Mouse (Mus musculus): ENCODE measurements around the gene Cryge.
A peak's percentile ranks its signal among the peaks of the same experiment; 100 is the strongest.
"Not testable (repeated sequence)": the region's sequence is repeated elsewhere in the genome, so short reads cannot be mapped to it uniquely, and the experiment has no call there.

Cryge gene

GRCm38 (mm10) chr1:65050952-65051351, at the start of gene Cryge:
Gene Cryge, minus strand, starts transcription at chr1:65051149.
- not testable (repeated sequence) for ATAC-seq (ENCODE audit: low TSS enrichment)

- no peak for ATAC-seq (ENCODE audit: low TSS enrichment)
Observed at GRCm38 (mm10) chr1:65096953-65097352, 46.0 kb upstream of the Cryge start.

DNA sequence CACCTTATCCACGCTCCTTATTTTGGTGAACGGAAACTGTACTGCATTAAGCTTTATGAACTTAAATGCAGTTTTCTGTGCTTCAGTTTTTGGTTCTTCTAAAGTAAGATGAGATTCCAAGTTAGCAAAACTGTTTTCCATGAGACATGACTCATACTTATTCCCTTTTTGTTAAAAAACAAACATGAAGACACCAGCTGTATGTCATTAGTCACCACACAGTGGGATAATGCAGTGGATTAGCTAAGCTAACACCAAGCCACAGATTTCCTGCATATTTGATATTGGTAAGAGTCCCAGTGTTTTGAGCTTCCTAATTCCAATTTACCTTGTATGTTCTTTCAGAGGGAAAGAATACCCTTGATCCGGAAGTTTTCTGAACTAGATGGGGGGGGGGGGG, 40.6 kb upstream of the Cryge start:
- peak; percentile 73 for ATAC-seq (ENCODE audit: low TSS enrichment)

- ATAC-seq (ENCODE audit: low TSS enrichment): no peak
Observed at GRCm38 (mm10) chr1:65090370-65090769, 39.4 kb upstream of the Cryge start.

- no peak for ATAC-seq (ENCODE audit: low TSS enrichment)
Observed at GRCm38 (mm10) chr1:65088567-65089356, 37.8 kb upstream of the Cryge start.

- ATAC-seq (ENCODE audit: low TSS enrichment): no peak
Observed at GRCm38 (mm10) chr1:65082188-65082587, 31.2 kb upstream of the Cryge start, which contains the start of gene Crygb. Gene Crygb, minus strand, starts transcription at chr1:65082288.

- peak; percentile 59 for ATAC-seq (ENCODE audit: low TSS enrichment)
Observed at GRCm38 (mm10) chr1:65075607-65076006, 24.7 kb upstream of the Cryge start.

DNA sequence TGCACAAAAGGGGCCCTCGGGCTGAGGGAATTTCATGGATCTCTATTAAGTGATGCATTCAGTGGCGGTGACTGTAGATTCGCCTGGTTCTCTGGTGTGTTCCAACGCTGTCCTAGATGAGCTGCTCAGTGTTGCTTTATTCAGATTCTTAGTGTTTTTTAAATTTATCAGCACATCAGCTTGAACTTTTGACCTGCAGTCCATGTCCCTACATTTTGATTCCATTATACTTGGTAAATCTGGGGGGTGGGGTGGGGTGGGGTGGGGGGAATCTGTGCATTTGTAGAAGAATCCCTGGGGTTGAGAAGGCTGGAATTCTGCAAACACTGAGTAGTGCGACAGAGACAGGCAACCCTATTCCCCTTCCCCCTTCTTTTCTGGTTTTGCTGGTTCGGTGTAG, 22.6 kb upstream of the Cryge start, which contains the start of gene Crygc:
Crygc (minus strand) TSS at position 101 of the 400 bp plus-strand sequence.
- ATAC-seq (ENCODE audit: low TSS enrichment): no peak

DNA sequence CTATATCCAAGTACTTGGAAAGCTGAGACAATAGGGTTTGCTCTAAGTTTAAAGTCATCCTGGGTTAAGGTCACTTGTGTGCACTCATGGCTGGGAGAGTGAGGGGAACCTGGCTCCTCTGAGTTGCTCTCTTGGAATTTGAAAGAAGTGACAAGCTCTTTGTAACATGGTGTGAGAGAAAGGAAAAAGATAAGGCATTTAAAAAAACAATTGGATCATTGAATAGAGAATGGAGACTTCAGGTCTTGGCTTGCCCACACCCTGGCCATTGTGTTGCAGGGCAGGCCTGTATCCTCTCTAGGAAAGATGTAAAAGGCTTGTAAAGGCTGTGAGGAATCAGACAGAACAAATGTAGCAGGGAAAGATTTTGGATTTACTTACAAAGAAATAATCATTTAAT, 16.9 kb upstream of the Cryge start:
- no peak for ATAC-seq (ENCODE audit: low TSS enrichment)

GRCm38 (mm10) chr1:65064201-65064600, 13.3 kb upstream of the Cryge start:
- ATAC-seq (ENCODE audit: low TSS enrichment): no peak

DNA sequence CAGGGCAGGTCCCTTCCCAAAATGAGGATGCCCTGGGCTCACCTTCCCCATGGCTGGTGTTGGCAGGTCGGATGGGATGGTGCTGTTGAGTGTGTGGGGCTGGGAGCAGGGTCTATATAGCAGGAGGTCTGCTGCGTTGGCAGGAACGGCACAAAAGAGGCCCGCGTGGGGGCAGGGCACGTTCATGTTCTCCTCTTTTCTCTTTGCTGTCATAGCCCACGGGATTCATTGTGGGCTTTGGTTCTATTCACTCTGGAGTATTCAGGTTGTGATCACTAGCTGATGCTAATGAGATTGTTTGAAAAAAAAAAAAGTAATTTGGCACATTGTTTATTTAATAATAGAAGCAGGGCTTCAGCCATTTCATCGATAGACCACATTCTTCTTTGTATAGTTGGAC, 12.4 kb upstream of the Cryge start, which contains the start of gene Crygd:
Crygd (minus strand) TSS at position 101 of the 400 bp plus-strand sequence.
- no peak for ATAC-seq (ENCODE audit: low TSS enrichment)

- no peak for ATAC-seq (ENCODE audit: low TSS enrichment)
Observed at GRCm38 (mm10) chr1:65052140-65052539, 1.2 kb upstream of the Cryge start.

DNA sequence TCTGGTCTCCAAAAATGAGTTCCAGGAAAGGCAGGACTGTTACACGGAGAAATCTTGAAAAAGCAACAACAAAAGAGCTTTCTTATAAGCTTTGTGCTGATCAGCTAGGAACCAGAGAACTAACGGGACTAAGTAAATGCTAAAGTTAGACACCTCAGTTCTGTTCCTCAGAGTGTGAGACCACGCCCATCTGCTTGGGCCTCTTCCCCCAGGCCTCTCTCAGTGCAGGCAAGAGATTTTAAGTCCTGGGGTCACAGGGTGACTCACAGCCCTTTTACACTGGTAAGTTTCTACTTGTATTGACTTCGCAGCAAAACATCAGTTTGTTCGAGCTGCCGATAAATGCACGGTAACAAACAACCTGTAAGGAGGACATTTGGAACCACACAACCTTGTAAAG, 747 bp upstream of the Cryge start:
- ATAC-seq (ENCODE audit: low TSS enrichment): no peak

GRCm38 (mm10) chr1:65048781-65049180, 2.2 kb downstream of the Cryge start:
- no peak for ATAC-seq (ENCODE audit: low TSS enrichment)

DNA sequence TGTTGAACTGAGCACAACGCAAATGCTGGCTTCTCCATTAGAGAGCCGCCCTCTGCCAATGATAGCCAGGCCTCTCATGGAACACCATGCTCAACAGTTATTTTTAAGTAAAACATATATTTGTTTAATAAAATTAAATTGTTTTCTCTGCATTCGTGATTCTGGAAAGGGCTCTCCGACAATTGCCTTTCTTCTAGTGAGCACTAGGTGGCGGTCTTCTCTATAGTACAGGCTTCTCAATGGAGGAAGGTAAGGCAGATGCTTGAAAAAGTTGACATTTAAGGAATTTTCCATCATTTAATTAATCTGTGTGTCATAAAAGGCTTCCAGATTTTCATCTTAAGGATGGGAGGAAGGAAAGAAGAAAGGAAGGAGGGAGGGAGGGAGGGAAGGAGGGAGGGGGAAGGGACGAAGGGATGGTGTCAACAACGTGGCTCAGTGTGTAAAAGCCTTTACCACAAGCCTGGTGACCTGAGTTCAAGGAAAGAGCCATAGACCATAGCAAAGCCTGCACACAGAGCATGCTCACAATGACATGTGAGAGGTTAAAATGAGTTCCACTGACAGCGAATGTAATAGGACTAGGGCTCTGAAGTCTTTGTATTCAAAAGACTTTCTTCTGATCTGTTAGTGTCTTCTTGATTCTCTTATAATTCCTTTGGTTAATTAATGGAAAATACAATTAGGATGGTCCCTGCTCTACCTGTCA, 4.4 kb downstream of the Cryge start:
- ATAC-seq (ENCODE audit: low TSS enrichment): peak; percentile 79

DNA sequence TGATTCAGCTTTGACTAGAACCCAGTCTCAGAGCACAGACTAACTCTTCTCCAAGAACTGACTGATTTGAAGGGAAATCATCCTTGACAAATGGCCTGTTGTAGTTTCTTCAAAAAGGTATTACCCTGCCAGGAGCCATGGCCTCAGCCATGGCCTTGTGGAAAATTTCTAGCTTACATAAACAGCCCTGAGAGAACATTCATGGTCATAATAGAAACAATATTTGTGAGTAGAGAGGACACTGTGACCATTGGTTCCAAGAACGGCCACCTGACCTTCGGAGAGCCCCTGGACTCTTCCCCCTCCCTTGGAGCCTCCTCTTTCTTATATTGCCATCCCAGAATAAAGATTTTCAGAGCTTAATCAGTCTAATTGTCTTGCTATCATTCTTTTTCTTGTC, 7.5 kb downstream of the Cryge start:
- no peak for ATAC-seq (ENCODE audit: low TSS enrichment)

- ATAC-seq (ENCODE audit: low TSS enrichment): no peak
Observed at GRCm38 (mm10) chr1:65041837-65042236, 9.1 kb downstream of the Cryge start.

DNA sequence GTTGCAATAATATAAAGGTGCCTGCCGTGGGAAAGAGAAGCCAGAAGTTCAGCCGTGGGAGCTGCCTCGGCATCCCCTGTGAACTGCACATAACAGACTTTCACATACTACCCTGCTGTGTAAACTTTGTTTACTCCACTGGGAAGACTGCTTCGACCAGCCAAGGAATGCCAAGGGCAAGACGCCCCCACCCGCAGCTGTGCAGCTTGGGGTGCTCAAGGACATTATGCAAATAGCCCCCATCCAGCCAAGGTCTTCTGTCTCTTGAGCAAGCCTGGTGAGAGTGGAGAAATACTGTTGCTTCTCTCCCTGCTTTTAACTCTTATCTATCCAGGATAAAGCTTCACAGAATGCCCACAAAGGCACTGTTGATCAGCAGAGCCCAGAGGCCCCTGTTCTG, 10.1 kb downstream of the Cryge start:
- no peak for ATAC-seq (ENCODE audit: low TSS enrichment)

- ATAC-seq (ENCODE audit: low TSS enrichment): no peak
Observed at GRCm38 (mm10) chr1:65039679-65040078, 11.3 kb downstream of the Cryge start.

- no peak for ATAC-seq (ENCODE audit: low TSS enrichment)
Observed at GRCm38 (mm10) chr1:65037542-65037941, 13.4 kb downstream of the Cryge start.

- no peak for ATAC-seq (ENCODE audit: low TSS enrichment)
Observed at GRCm38 (mm10) chr1:65035513-65035912, 15.4 kb downstream of the Cryge start.

DNA sequence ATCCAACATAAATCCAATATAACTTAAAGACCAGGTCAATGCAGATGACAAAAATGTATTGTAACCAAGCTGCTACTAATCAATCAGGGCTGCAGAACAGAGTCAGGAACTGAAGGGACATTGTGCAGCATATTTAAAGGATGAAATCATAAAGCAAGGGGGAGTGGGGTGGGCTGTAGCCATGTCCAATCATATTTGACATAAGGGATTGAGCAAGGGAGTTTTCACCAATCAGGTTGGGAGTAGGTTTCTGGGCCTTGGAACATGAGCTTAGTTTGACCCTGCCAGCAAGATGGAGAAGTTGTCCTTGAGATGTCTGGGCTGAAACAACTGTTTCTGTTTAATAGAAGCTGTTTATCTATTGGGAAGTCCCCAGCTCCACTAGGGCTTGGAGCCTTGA, 18.3 kb downstream of the Cryge start, which contains the start of gene Akr1cl:
Akr1cl (minus strand) TSS at position 119 of the 400 bp plus-strand sequence.
- ATAC-seq (ENCODE audit: low TSS enrichment): no peak

DNA sequence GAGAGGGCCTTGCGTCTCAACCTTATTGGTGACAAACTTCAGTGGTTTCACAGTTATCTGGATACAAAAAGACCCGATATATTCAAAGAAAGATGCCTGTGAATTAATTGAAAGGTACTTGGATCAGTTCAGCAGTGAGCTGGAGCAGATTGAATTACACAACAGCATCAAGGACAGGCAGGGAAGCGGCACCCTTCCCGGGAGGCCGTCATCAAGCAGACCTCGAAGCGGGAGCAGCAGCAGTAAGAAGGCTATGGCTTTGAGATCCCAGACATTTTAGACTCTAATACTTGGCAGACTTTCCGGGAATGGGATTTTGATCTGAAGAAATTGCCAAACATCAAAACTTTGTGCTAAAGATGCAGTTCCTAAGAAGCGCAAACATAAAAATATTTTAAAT, 22.7 kb downstream of the Cryge start:
- ATAC-seq (ENCODE audit: low TSS enrichment): no peak

Data from frontal cortex, adult (tissue).